Mouse (Mus musculus): Measurements from ENCODE around the gene Gatd1. TPM values are rescaled to one million over a fixed set of nuclear protein-coding genes. Genes with fewer than 3 reads are reported as not detected.

The Gatd1 gene
- polyA plus RNA-seq, 1 experiment: 48.4 TPM

DNA sequence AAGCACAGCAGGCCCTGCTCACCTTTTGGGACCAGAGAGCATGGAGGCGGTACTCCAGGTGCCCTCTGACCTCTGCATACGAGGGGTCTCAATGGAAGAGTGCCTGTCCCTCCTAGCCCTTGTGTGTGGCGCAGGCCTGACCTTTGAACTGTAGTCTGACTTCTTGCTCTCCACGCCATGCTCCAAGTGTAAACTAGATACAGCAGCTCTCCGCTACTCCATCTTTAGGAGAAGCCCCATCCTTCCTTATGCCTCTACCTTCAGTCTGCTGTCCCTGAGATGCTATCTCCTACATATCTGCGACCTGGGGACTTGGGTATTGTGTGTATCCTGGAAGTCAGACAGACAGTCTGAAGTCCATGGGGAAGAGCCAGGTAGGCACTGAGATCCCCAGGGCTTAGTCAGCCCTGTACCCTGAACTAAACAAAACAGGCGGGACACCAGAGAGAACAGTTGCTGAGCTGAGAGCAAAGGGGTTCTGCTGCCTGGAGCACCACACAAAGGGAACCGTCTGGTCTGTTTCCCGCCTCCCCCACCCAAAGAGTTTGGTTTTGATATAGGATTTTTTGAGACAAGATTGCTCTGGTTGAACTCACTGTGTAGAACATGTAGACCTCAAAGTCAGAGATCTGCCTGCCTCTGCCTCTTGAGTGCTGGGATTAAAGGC is 22.1 kb upstream of the Gatd1 start:
- TF ChIP-seq POLR2A (IDR thresholded peaks at IDR 0.05; ENCODE audit: low read depth, low read length) (peak; percentile 77; the same call in 1 of the 2 replicates), CTCF (IDR thresholded peaks at IDR 0.05; ENCODE audit: extremely low read depth, insufficient read length, insufficient replicate concordance, low read depth, low read length) (no peak)
- Histone ChIP-seq H3K27ac (ENCODE audit: insufficient read depth, low read depth, low read length) (peak overlapping the region; percentile 96), H3K36me3 (ENCODE audit: control insufficient read depth, insufficient read depth, low read length) (peaks cover 30% of the 10 kb centered on the region), H3K4me1 (ENCODE audit: control insufficient read depth, insufficient read depth, insufficient read length, low read length) (peaks cover 31% of the 10 kb centered on the region), H3K27me3 (ENCODE audit: control insufficient read depth, insufficient read depth, low read length) (no peaks in the 10 kb centered on the region), H3K4me3 (ENCODE audit: low read depth, low read length) (peak overlapping the region; percentile 76)
- WGBS: 50% methylated on average over 9 of the region's 9 CpGs

DNA sequence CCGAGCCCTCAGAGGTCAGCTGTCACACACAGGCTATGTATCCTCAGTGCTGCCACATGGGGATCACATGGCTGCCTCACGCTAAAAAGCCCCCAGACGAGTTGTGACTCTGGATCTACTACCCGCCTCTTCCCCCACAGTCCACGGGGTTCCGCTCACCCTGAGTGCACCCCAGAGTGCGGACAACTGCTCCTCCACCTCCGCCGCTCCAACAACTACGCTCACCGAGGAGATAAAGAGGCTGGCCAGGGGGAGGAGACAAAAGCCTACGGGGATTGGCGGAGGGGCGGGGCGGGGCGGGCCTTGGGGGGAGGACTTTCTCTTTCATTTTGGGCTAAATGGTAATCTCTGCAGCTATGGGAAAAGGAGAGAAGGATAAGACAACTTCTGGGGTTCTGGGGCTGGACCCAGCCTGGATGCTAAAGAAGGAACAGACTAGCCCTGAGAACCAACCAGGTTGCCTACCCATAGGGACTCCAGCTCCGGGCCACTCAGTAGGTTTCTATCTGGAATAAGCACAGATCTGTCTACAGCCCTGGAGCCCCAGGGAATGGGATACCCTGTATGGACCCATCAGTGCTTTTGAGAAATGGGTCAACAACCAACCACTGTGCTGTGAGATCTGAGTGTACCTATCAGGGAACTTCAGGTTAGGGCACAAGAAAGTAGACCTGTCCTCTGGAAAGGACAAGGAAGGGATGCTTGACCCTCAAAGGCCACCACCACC is 21.4 kb upstream of the Gatd1 start:
- Histone ChIP-seq H3K4me1 (ENCODE audit: control insufficient read depth, insufficient read depth, insufficient read length, low read length) (peaks cover 26% of the 10 kb centered on the region), H3K27me3 (ENCODE audit: control insufficient read depth, insufficient read depth, low read length) (no peaks in the 10 kb centered on the region), H3K4me3 (ENCODE audit: low read depth, low read length) (peak overlapping the region; percentile 74), H3K36me3 (ENCODE audit: control insufficient read depth, insufficient read depth, low read length) (peaks cover 36% of the 10 kb centered on the region), H3K27ac (ENCODE audit: insufficient read depth, low read depth, low read length) (peak overlapping the region; percentile 96)
- 3% methylated on average over 17 of the region's 17 CpGs for WGBS
- TF ChIP-seq CTCF (IDR thresholded peaks at IDR 0.05; ENCODE audit: extremely low read depth, insufficient read length, insufficient replicate concordance, low read depth, low read length) (no peak), POLR2A (IDR thresholded peaks at IDR 0.05; ENCODE audit: low read depth, low read length) (peak; percentile 92)

DNA sequence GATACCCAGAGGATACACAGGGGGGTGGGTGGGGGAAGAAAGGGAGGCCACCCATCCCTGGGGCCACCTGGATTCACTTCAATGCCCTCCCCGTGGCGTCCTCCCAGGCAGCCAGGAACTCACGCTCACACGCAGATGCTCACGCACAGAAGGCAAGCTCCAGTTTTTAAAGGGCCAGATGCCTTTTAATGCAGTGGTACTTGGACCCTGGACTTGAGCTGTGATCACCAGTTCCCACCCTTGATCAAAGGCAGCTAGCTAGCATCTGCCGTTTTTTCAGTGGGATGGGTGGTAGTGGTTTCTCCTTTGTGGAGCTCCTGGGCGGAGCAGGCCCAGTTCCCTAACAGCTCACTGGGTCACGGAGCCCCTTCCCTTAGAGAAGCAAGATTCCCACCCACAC is 20.5 kb upstream of the Gatd1 start:
- Histone ChIP-seq H3K27ac (ENCODE audit: insufficient read depth, low read depth, low read length) (peak overlapping the region; percentile 50), H3K27me3 (ENCODE audit: control insufficient read depth, insufficient read depth, low read length) (no peaks in the 10 kb centered on the region), H3K4me3 (ENCODE audit: low read depth, low read length) (peak overlapping the region; percentile 74), H3K4me1 (ENCODE audit: control insufficient read depth, insufficient read depth, insufficient read length, low read length) (peaks cover 28% of the 10 kb centered on the region), H3K36me3 (ENCODE audit: control insufficient read depth, insufficient read depth, low read length) (peaks cover 38% of the 10 kb centered on the region)
- WGBS: 23% methylated on average over 8 of the region's 8 CpGs
- TF ChIP-seq CTCF (IDR thresholded peaks at IDR 0.05; ENCODE audit: extremely low read depth, insufficient read length, insufficient replicate concordance, low read depth, low read length) (no peak), POLR2A (IDR thresholded peaks at IDR 0.05; ENCODE audit: low read depth, low read length) (no peak)

DNA sequence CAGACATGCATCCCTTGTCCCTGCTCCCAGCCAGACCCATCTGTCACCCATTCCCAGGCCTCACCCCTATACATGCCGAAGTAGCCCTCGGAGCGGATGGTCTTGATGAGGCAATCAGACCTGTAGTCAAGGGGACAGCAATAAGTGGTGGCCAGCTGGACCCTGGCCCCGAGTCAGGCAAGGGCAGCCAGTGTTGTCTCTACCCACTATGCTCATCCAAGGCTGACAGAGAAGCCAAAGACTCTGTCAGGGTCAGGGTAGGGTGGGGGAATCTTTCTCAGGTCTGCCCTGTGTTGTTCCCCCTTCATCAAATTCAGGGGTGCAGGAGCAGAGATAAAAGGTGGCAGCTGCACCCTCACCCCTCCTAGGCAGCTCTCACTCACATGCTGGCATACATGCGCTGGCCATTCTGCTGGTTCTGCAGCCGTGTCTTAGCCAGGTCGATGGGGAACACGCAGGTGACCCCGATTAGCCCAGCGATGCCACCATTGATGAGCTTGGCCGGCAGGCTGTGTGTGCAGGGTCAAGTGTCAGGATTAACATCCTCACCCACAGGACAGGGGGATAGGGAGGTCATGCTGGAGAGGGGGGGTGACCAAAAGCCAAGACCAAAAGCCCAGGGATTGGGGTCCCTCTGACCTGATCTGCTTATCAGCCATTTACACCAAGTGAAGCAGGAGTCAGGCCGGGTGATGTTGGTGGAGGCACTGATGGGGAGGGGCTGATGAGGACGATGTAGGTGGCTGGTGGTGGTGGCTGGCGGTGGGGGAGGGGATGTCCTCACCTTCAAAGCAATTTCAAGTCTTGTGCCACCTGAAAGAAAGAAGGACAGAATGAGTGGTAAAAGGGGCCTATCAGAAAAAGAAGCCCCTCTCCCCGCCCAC is 19.8 kb upstream of the Gatd1 start:
- TF ChIP-seq POLR2A (IDR thresholded peaks at IDR 0.05; ENCODE audit: low read depth, low read length): no peak
- TF ChIP-seq CTCF (IDR thresholded peaks at IDR 0.05; ENCODE audit: extremely low read depth, insufficient read length, insufficient replicate concordance, low read depth, low read length): no peak
- Histone ChIP-seq H3K27me3 (ENCODE audit: control insufficient read depth, insufficient read depth, low read length) (no peaks in the 10 kb centered on the region), H3K27ac (ENCODE audit: insufficient read depth, low read depth, low read length) (no peak overlapping the region), H3K4me3 (ENCODE audit: low read depth, low read length) (peak overlapping the region; percentile 74), H3K4me1 (ENCODE audit: control insufficient read depth, insufficient read depth, insufficient read length, low read length) (peaks cover 31% of the 10 kb centered on the region), H3K36me3 (ENCODE audit: control insufficient read depth, insufficient read depth, low read length) (peaks cover 38% of the 10 kb centered on the region)
- WGBS: 84% methylated on average over 15 of the region's 15 CpGs

DNA sequence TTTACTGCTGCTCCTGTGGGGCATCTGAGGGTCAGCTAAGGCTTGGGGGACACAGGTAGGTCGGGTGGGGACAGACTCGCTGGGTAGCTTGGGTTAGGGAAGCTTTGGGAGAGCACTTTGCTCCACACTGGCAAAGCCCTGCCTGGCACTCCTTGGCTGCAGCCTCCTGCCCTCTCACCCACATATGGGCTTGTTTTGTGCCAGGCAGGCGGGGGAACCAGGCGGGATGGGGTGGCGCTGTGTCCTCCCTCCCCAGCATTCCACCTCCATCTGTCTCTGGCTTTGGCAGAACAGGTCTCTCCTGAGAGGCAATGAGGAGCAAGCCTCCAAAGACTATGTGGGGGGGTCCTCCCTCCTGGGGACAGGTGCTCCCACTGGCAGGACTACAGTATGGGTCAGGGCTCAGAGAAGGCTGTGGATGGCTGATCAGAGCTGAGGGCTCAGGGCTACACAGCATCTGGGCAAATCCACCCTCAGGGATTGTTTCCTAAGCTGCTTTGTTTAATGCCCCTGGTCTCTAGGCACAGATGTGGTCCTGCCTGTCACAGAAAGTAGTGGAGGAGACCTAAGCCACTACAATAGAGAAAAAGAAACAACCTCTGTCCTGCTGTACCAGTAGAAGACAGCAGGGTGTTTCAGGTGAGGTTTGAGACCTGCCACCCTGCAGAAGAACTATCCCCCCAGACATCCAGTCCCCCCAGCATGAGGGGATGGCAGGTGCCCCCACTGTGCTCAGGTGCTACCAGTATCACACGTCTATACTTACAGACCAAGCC is 19.0 kb upstream of the Gatd1 start:
- Histone ChIP-seq H3K27ac (ENCODE audit: insufficient read depth, low read depth, low read length) (no peak overlapping the region), H3K4me1 (ENCODE audit: control insufficient read depth, insufficient read depth, insufficient read length, low read length) (peaks cover 34% of the 10 kb centered on the region), H3K27me3 (ENCODE audit: control insufficient read depth, insufficient read depth, low read length) (no peaks in the 10 kb centered on the region), H3K36me3 (ENCODE audit: control insufficient read depth, insufficient read depth, low read length) (peaks cover 38% of the 10 kb centered on the region), H3K4me3 (ENCODE audit: low read depth, low read length) (peak overlapping the region; percentile 2; the same call in 1 of the 2 replicates)
- 79% methylated on average over 6 of the region's 6 CpGs for WGBS
- no peak for TF ChIP-seq CTCF (IDR thresholded peaks at IDR 0.05; ENCODE audit: extremely low read depth, insufficient read length, insufficient replicate concordance, low read depth, low read length)
- TF ChIP-seq POLR2A (IDR thresholded peaks at IDR 0.05; ENCODE audit: low read depth, low read length): no peak

DNA sequence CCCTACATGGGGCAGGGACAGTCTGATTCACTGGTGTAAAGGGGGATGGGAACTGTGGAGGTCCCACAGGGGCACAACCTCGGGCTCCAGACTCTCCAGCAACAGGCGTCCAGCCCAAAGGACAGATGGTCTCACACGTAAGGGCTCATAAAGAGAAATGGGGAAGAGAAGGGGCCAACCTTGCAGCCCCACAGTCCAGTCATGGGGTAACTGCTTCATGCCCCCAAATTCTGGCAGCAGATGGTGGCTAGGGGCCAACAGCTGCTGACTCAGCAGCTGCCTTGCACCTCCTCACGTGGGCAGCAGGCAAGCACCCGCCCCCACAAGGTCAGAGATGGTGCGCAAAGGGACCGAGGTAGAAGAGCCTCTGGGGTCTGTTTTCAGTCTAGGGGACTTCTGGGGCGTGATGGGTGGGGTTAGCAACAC is 18.3 kb upstream of the Gatd1 start:
- Histone ChIP-seq H3K27ac (ENCODE audit: insufficient read depth, low read depth, low read length) (no peak overlapping the region), H3K36me3 (ENCODE audit: control insufficient read depth, insufficient read depth, low read length) (peaks cover 38% of the 10 kb centered on the region), H3K4me1 (ENCODE audit: control insufficient read depth, insufficient read depth, insufficient read length, low read length) (peaks cover 34% of the 10 kb centered on the region), H3K27me3 (ENCODE audit: control insufficient read depth, insufficient read depth, low read length) (no peaks in the 10 kb centered on the region), H3K4me3 (ENCODE audit: low read depth, low read length) (no peak overlapping the region)
- WGBS: 85% methylated on average over 8 of the region's 8 CpGs
- TF ChIP-seq POLR2A (IDR thresholded peaks at IDR 0.05; ENCODE audit: low read depth, low read length): no peak
- TF ChIP-seq CTCF (IDR thresholded peaks at IDR 0.05; ENCODE audit: extremely low read depth, insufficient read length, insufficient replicate concordance, low read depth, low read length): no peak
